Mouse (Mus musculus): ENCODE measurements around the gene Cldn6.

DNA sequence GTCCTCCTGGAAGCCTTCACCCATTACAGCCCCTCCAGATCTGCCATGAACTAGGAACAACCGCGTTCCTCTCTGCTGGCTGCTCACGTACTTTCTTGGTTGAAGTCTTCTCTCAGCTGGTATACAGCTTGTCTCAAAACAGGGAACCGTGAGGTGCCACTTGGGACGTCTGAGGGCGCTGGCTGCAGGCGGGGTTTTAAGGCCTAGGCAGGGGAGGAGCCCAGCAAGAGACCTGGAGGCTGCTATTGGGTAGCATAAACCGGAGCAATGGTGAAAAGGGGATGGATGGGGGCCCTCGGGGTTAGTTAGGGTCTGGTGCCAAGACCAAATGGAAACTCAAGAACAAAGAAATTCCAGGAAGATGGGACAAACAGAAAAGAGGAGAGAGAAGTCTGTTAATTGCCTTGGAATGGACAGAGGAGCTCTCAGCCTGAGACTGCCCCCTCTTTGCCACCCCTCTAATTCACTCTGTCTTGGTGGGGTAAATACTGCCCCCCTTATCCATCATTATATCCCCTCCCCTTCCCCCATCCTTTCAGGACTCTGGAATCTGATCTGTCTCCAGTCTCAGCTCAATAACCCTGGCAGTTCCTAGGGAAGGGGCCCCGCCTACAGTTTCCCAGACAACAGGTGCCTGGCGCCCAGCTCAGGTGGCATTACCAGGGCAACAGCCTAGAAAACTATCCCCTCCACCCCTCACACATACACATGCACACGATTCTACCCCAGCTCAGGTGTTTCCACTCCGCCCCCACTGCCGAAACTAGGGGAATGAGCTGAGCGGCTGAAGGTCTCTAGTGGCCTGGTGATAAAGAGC lies 5.0 kb downstream of the Cldn6 start, which contains the start of gene Cldn9:
- TF ChIP-seq CTCF (IDR thresholded peaks at IDR 0.05; ENCODE audit: low read depth, low read length) = no peak
- TF ChIP-seq POLR2A (IDR thresholded peaks at IDR 0.05; ENCODE audit: borderline replicate concordance, low read depth, low read length) = no peak

Measured in bone marrow macrophage, adult 2 months (primary cell).